22 mouse cellular contexts compared by ENCODE assay signal in genomic region chr7:67320359-67320758, GRCm38 (mm10). TPM values are rescaled to one million over a fixed set of nuclear protein-coding genes. Genes with fewer than 3 reads are reported as not detected.
DNase-seq lines count a peak whose midpoint lies in the region; ATAC-seq lines count a peak whose summit lies in the region.
"Had no signal": no experiment of that assay in that cellular context is flagged by ENCODE, and none has a peak within 500 bp of the region (broad histone marks: within the 10 kb centered on the region; RNA-seq: fewer than 3 reads in every experiment).

No protein-coding gene starts in this region.

- ATAC-seq in embryonic facial prominence, embryonic 14.5 days (ENCODE audit: low read depth): no peak
- ATAC-seq: activated CD4-positive, CD25-positive, alpha-beta regulatory T cell, adult 4 months; forebrain, embryonic 14.5 days; hindbrain, embryonic 16.5 days; Patski had no signal

- peak; percentile 26 for DNase-seq in 416B (ENCODE audit: low read depth)
- peak; percentile 13 for DNase-seq in CD4-positive helper T cell, adult 2 months (ENCODE audit: low read depth, low spot score)
- peak; percentile 9 for DNase-seq in embryonic facial prominence, embryonic 14.5 days (ENCODE audit: low spot score)
- DNase-seq in layer of hippocampus, postnatal 14 days (ENCODE audit: low spot score in 2 of 2): no peak
- DNase-seq in cerebellum, adult 18-20 months: no peak
- DNase-seq in gastrocnemius, adult 18-20 months (ENCODE audit: low spot score): no peak
- DNase-seq: adrenal gland, postnatal 14 days; cerebellum, adult 2 months; cerebellum, postnatal 14 days; embryo, embryonic 11 days; gastrocnemius, postnatal 36 days; heart, postnatal 36 days; kidney, adult 11 months had no signal

- no peaks in the 10 kb centered on the region for H3K4me1 ChIP-seq in embryonic facial prominence, embryonic 14.5 days (ENCODE audit: control insufficient read depth, insufficient read depth, low read length)
- H3K4me1 ChIP-seq: embryonic facial prominence, embryonic 13.5 days; forebrain, embryonic 10.5 days; hindbrain, embryonic 12.5 days had no signal

- no peak overlapping the region for H3K9ac ChIP-seq in embryonic facial prominence, embryonic 14.5 days (ENCODE audit: low read depth, low read length)
- H3K9ac ChIP-seq: embryonic facial prominence, embryonic 13.5 days; heart, embryonic 13.5 days; hindbrain, embryonic 12.5 days had no signal

- H3K36me3 ChIP-seq in embryonic facial prominence, embryonic 14.5 days (ENCODE audit: control insufficient read depth, insufficient read depth, low read length): peaks cover 3% of the 10 kb centered on the region; the same call in 1 of the 2 replicates
- H3K36me3 ChIP-seq: embryonic facial prominence, embryonic 13.5 days; hindbrain, embryonic 12.5 days had no signal

- no peak overlapping the region for H3K27ac ChIP-seq in embryonic facial prominence, embryonic 14.5 days (replicated peaks; ENCODE audit: low read depth, low read length)
- H3K27ac ChIP-seq: embryonic facial prominence, embryonic 13.5 days; forebrain, embryonic 10.5 days; heart, embryonic 13.5 days; hindbrain, embryonic 12.5 days had no signal

- H3K4me2 ChIP-seq in embryonic facial prominence, embryonic 14.5 days (ENCODE audit: low read depth, low read length): no peak overlapping the region
- H3K4me2 ChIP-seq: embryonic facial prominence, embryonic 13.5 days; heart, embryonic 13.5 days; hindbrain, embryonic 12.5 days had no signal

- no peak overlapping the region for H3K4me3 ChIP-seq in embryonic facial prominence, embryonic 14.5 days (ENCODE audit: low read depth, low read length)
- H3K4me3 ChIP-seq: embryonic facial prominence, embryonic 13.5 days; forebrain, embryonic 10.5 days; heart, embryonic 13.5 days; hindbrain, embryonic 12.5 days had no signal

- no peaks in the 10 kb centered on the region for H3K9me3 ChIP-seq in embryonic facial prominence, embryonic 14.5 days (ENCODE audit: control insufficient read depth, low read length)
- H3K9me3 ChIP-seq: embryonic facial prominence, embryonic 13.5 days; forebrain, embryonic 10.5 days; G1E; heart, embryonic 13.5 days; hindbrain, embryonic 12.5 days had no signal

- 37% methylated on average over 1 of the region's 1 CpGs for WGBS in embryonic facial prominence, embryonic 14.5 days

- no peaks in the 10 kb centered on the region for H3K27me3 ChIP-seq in embryonic facial prominence, embryonic 14.5 days (replicated peaks; ENCODE audit: control insufficient read depth, insufficient read depth, low read length)
- H3K27me3 ChIP-seq: embryonic facial prominence, embryonic 13.5 days; heart, embryonic 13.5 days; hindbrain, embryonic 12.5 days; Patski had no signal

RNA-seq across cellular contexts. Expression of gene Mef2a, which starts 52.3 kb away (rescaled TPM):
- 53.8 and 59.1 TPM in 2 replicates for polyA plus RNA-seq in embryonic facial prominence, embryonic 14.5 days (2014; fragmentation: Nextera tagmentation; extraction: Ambion mirVana)
- 100 to 1,000 TPM; 143 to 146 TPM for total RNA-seq in layer of hippocampus, postnatal 14 days (2021)
- 100 to 1,000 TPM in 1 of 2 experiments, 10 to 100 TPM in 1; 87.3 to 105 TPM for total RNA-seq in gastrocnemius, adult 18-20 months (2021)

Comparison
In these comparisons a context has a peak if more than half of its experiments do, and no peak if none do; other contexts are left out.
1. DNase-seq: peak in 416B (single experiment), CD4-positive helper T cell, adult 2 months (single experiment) and embryonic facial prominence, embryonic 14.5 days (single experiment); none in layer of hippocampus, postnatal 14 days (0 of 2), cerebellum, adult 18-20 months (0 of 2) and gastrocnemius, adult 18-20 months (single experiment).